ENCODE assay signal across 25 mouse cellular contexts in the genomic region with DNA sequence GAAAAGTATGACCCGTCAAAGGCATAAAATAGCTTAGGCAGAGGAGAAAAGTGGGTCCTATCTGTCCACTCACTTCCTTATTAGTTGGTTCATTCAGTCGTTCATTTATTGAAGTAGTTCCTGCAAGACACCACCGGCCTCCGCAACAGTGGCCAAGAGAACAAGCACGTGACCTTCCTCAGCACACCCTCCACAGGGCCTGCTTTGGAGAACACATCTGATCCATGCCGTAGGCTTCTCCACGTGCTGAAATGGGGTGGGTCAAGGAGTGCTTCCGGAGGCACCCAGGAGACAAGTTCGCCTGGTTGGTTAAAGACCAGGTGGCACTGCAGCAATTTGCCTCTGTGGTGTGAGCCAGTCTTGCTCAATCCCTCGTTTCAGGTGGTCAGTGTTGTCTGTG.
DNase-seq lines count a peak whose midpoint lies in the region; ATAC-seq and TF ChIP-seq lines count a peak whose summit lies in the region.
"Had no signal": no experiment of that assay in that cellular context is flagged by ENCODE, and none has a peak within 500 bp of the region (broad histone marks: within the 10 kb centered on the region; RNA-seq: fewer than 3 reads in every experiment).

No protein-coding gene starts in this region.

- 32% methylated on average over 10 of the region's 10 CpGs for WGBS in intestine, embryonic 15.5 days
- WGBS in intestine, postnatal 0 days = 39% methylated on average over 10 of the region's 10 CpGs
- 45% methylated on average over 10 of the region's 10 CpGs for whole genome bisulfite sequencing in lung, postnatal 0 days
- WGBS in stomach, embryonic 14.5 days = 38% methylated on average over 10 of the region's 10 CpGs
- WGBS in stomach, postnatal 0 days = 50% methylated on average over 10 of the region's 10 CpGs

- TF ChIP-seq EP300 in lung, postnatal 0 days (IDR thresholded peaks at IDR 0.05) = no peak
- TF ChIP-seq EP300 in stomach, postnatal 0 days (optimal IDR thresholded peaks at IDR 0.05) = no peak

- H3K4me1 ChIP-seq in intestine, embryonic 15.5 days (replicated peaks) = peaks cover 16% of the 10 kb centered on the region; the same call in 1 of the 2 replicates
- no peaks in the 10 kb centered on the region for H3K4me1 ChIP-seq in intestine, postnatal 0 days (replicated peaks; ENCODE audit: control insufficient read depth, insufficient read depth, low read length)
- no peaks in the 10 kb centered on the region for H3K4me1 ChIP-seq in lung, postnatal 0 days (ENCODE audit: insufficient read depth, low read depth, low read length)
- H3K4me1 ChIP-seq in stomach, embryonic 14.5 days (ENCODE audit: control insufficient read depth, insufficient read depth, low read length) = peaks cover 21% of the 10 kb centered on the region
- H3K4me1 ChIP-seq in stomach, postnatal 0 days (replicated peaks; ENCODE audit: control insufficient read depth, insufficient read depth) = no peaks in the 10 kb centered on the region

- no peak for DNase-seq in gastrocnemius, adult 2 months
- DNase-seq in gastrocnemius, adult 18-20 months (ENCODE audit: low spot score) = no peak
- DNase-seq in lung, postnatal 0 days (ENCODE audit: low spot score) = no peak
- no peak for DNase-seq in lung, postnatal 4 days
- DNase-seq in stomach, postnatal 0 days (ENCODE audit: low spot score) = no peak
- DNase-seq: adrenal gland, adult 8-10 months; adrenal gland, postnatal 14 days; adrenal gland, postnatal 36 days; B cell, adult 2 months; cerebellum, adult 11-12 months; cerebellum, adult 2 months; cerebellum, adult 9-10 months; cerebellum, postnatal 10 days; cerebellum, postnatal 25 days had no signal

- H3K4me3 ChIP-seq in gastrocnemius, adult 2 months = no peak overlapping the region
- no peak overlapping the region for H3K4me3 ChIP-seq in intestine, embryonic 15.5 days (replicated peaks)
- no peak overlapping the region for H3K4me3 ChIP-seq in intestine, postnatal 0 days (ENCODE audit: low read depth, low read length)
- no peak overlapping the region for H3K4me3 ChIP-seq in lung, postnatal 0 days (ENCODE audit: low read depth, low read length)
- H3K4me3 ChIP-seq in stomach, embryonic 14.5 days (ENCODE audit: low read depth, low read length) = no peak overlapping the region
- no peak overlapping the region for H3K4me3 ChIP-seq in stomach, postnatal 0 days (ENCODE audit: low read depth, low read length)
- H3K4me3 ChIP-seq: embryonic facial prominence, embryonic 10.5 days; embryonic facial prominence, embryonic 12.5 days; forebrain, embryonic 13.5 days had no signal

- ATAC-seq in intestine, embryonic 15.5 days = peak; percentile 77
- ATAC-seq in intestine, postnatal 0 days = no peak
- ATAC-seq in lung, postnatal 0 days = peak; percentile 44
- ATAC-seq in stomach, embryonic 14.5 days (ENCODE audit: insufficient number of reproducible peaks, insufficient read depth, low FRiP score, low read depth) = 0 out of 2 replicates have a peak, but pooled peaks have one; percentile 37
- ATAC-seq in stomach, postnatal 0 days (ENCODE audit: low FRiP score, low TSS enrichment) = no peak
- ATAC-seq: activated CD4-positive, CD25-positive, alpha-beta regulatory T cell, adult 4 months; CD4-positive, CD25-positive, alpha-beta regulatory T cell, adult 4 months; forebrain, embryonic 13.5 days; Patski had no signal

- no peaks in the 10 kb centered on the region for H3K27me3 ChIP-seq in intestine, embryonic 15.5 days (replicated peaks)
- H3K27me3 ChIP-seq in intestine, postnatal 0 days (replicated peaks; ENCODE audit: control insufficient read depth, insufficient read depth, low read length) = no peaks in the 10 kb centered on the region
- no peaks in the 10 kb centered on the region for H3K27me3 ChIP-seq in lung, postnatal 0 days (replicated peaks; ENCODE audit: insufficient read depth, low read length)
- no peaks in the 10 kb centered on the region for H3K27me3 ChIP-seq in stomach, embryonic 14.5 days (ENCODE audit: control insufficient read depth, insufficient read depth, low read length)
- no peaks in the 10 kb centered on the region for H3K27me3 ChIP-seq in stomach, postnatal 0 days (ENCODE audit: control insufficient read depth, insufficient read depth, low read length)
- H3K27me3 ChIP-seq: CH12.LX; embryonic facial prominence, embryonic 12.5 days; forebrain, embryonic 13.5 days; Patski had no signal

- TF ChIP-seq CTCF in gastrocnemius, adult 2 months (IDR thresholded peaks at IDR 0.05) = no peak
- TF ChIP-seq CTCF in intestine, postnatal 0 days (IDR thresholded peaks at IDR 0.05; ENCODE audit: low read depth) = no peak
- TF ChIP-seq CTCF in lung, postnatal 0 days (IDR thresholded peaks at IDR 0.05) = no peak
- TF ChIP-seq CTCF in stomach, postnatal 0 days (IDR thresholded peaks at IDR 0.05; ENCODE audit: low read depth) = no peak

- no peaks in the 10 kb centered on the region for H3K36me3 ChIP-seq in intestine, embryonic 15.5 days
- no peaks in the 10 kb centered on the region for H3K36me3 ChIP-seq in intestine, postnatal 0 days (ENCODE audit: control insufficient read depth, insufficient read depth)
- no peaks in the 10 kb centered on the region for H3K36me3 ChIP-seq in lung, postnatal 0 days (ENCODE audit: insufficient read depth, low read length)
- no peaks in the 10 kb centered on the region for H3K36me3 ChIP-seq in stomach, embryonic 14.5 days (ENCODE audit: control insufficient read depth, insufficient read depth, low read length)
- no peaks in the 10 kb centered on the region for H3K36me3 ChIP-seq in stomach, postnatal 0 days (ENCODE audit: control insufficient read depth, insufficient read depth, low read length)
- H3K36me3 ChIP-seq: embryonic facial prominence, embryonic 10.5 days; embryonic facial prominence, embryonic 12.5 days; G1E had no signal

- H3K4me2 ChIP-seq in intestine, embryonic 15.5 days (replicated peaks) = no peak overlapping the region
- no peak overlapping the region for H3K4me2 ChIP-seq in intestine, postnatal 0 days (replicated peaks; ENCODE audit: low read depth)
- H3K4me2 ChIP-seq in lung, postnatal 0 days (replicated peaks; ENCODE audit: low read depth, low read length) = no peak overlapping the region
- H3K4me2 ChIP-seq in stomach, embryonic 14.5 days (replicated peaks; ENCODE audit: low read depth, low read length) = no peak overlapping the region
- H3K4me2 ChIP-seq in stomach, postnatal 0 days (replicated peaks; ENCODE audit: low read depth) = no peak overlapping the region
- H3K4me2 ChIP-seq: embryonic facial prominence, embryonic 12.5 days; forebrain, embryonic 13.5 days had no signal

- H3K27ac ChIP-seq in gastrocnemius, adult 2 months = peak overlapping the region; percentile 74; the same call in 1 of the 2 replicates
- H3K27ac ChIP-seq in intestine, embryonic 15.5 days = no peak overlapping the region
- H3K27ac ChIP-seq in intestine, postnatal 0 days (ENCODE audit: low read depth, low read length) = no peak overlapping the region
- no peak overlapping the region for H3K27ac ChIP-seq in lung, postnatal 0 days (ENCODE audit: low read length)
- no peak overlapping the region for H3K27ac ChIP-seq in stomach, embryonic 14.5 days (ENCODE audit: low read length)
- H3K27ac ChIP-seq in stomach, postnatal 0 days (replicated peaks) = no peak overlapping the region
- H3K27ac ChIP-seq: embryonic facial prominence, embryonic 10.5 days; embryonic facial prominence, embryonic 12.5 days; forebrain, embryonic 13.5 days had no signal

- intact Hi-C loops in gastrocnemius, adult 2 months (cut with DNase I) = loop anchor here (5.0 kb wide), 1 partner anchor 34 kb away; no protein-coding TSS in a partner anchor

- H3K9me3 ChIP-seq in intestine, embryonic 15.5 days = no peaks in the 10 kb centered on the region
- no peaks in the 10 kb centered on the region for H3K9me3 ChIP-seq in intestine, postnatal 0 days (ENCODE audit: control insufficient read depth)
- no peaks in the 10 kb centered on the region for H3K9me3 ChIP-seq in lung, postnatal 0 days (ENCODE audit: low read length)
- H3K9me3 ChIP-seq in stomach, embryonic 14.5 days (ENCODE audit: control insufficient read depth, low read depth, low read length) = no peaks in the 10 kb centered on the region
- no peaks in the 10 kb centered on the region for H3K9me3 ChIP-seq in stomach, postnatal 0 days (ENCODE audit: control insufficient read depth, low read length)
- H3K9me3 ChIP-seq: embryonic facial prominence, embryonic 10.5 days; embryonic facial prominence, embryonic 12.5 days; forebrain, embryonic 13.5 days had no signal

- no peak overlapping the region for H3K9ac ChIP-seq in intestine, embryonic 15.5 days
- H3K9ac ChIP-seq in intestine, postnatal 0 days (ENCODE audit: low read depth, low read length) = no peak overlapping the region
- H3K9ac ChIP-seq in lung, postnatal 0 days (replicated peaks; ENCODE audit: low read depth) = no peak overlapping the region
- H3K9ac ChIP-seq in stomach, embryonic 14.5 days (replicated peaks; ENCODE audit: low read depth, low read length) = no peak overlapping the region
- H3K9ac ChIP-seq in stomach, postnatal 0 days (ENCODE audit: low read length) = no peak overlapping the region
- H3K9ac ChIP-seq: embryonic facial prominence, embryonic 12.5 days; forebrain, embryonic 13.5 days had no signal

Comparison
In these comparisons a context has a peak if more than half of its experiments do, and no peak if none do; other contexts are left out.
1. ATAC-seq: peak in intestine, embryonic 15.5 days (single experiment), lung, postnatal 0 days (single experiment) and stomach, embryonic 14.5 days (single experiment); none in intestine, postnatal 0 days (single experiment) and stomach, postnatal 0 days (single experiment).